Mouse (Mus musculus) neural tube, embryonic 11.5 days (tissue): ENCODE measurements around the gene Sytl1. TPM values are rescaled to one million over a fixed set of nuclear protein-coding genes. Genes with fewer than 3 reads are reported as not detected.

Source experiments
- ATAC-seq: fragments of 200-750 bp; cut with Nextera tagmentation; 2 replicates; pipeline ENCODE4 v1.8.0; 2017; ENCODE audit warnings: moderate number of reproducible peaks, mild to moderate bottlenecking, moderate TSS enrichment, moderate library complexity; ENCODE audit not compliant: insufficient read depth, low FRiP score, low TSS enrichment
- DNase-seq: peaks from one replicate; pipeline ENCODE4 v3.0.0-alpha.2; 2015; ENCODE audit warnings: low spot score
- H3K27ac ChIP-seq: fragments of 300-500 bp; sonication (generic); 2 replicates; pipeline ENCODE4 v1.5.1; 2014; ENCODE audit warnings: low read depth, mild to moderate bottlenecking, low read length
- H3K27me3 ChIP-seq: fragments of 300-500 bp; sonication (generic); 2 replicates; pipeline ENCODE4 v1.6.1; 2014; ENCODE audit warnings: mild to moderate bottlenecking, low read length, mixed read lengths; ENCODE audit not compliant: control insufficient read depth, insufficient read depth
- H3K36me3 ChIP-seq: fragments of 300-500 bp; sonication (generic); 2 replicates; pipeline ENCODE4 v1.6.1; 2014; ENCODE audit warnings: mild to moderate bottlenecking, low read length, moderate library complexity, mixed read lengths; ENCODE audit not compliant: control insufficient read depth, insufficient read depth
- H3K4me1 ChIP-seq: fragments of 300-500 bp; sonication (generic); 2 replicates; pipeline ENCODE4 v1.6.1; 2014; ENCODE audit warnings: low read length, mixed read lengths; ENCODE audit not compliant: control insufficient read depth, insufficient read depth
- H3K4me2 ChIP-seq: fragments of 300-500 bp; sonication (generic); 2 replicates; pipeline ENCODE4 v1.6.1; 2014; ENCODE audit warnings: low read depth, mild to moderate bottlenecking, moderate library complexity
- H3K4me3 ChIP-seq: fragments of 300-500 bp; sonication (generic); 2 replicates; pipeline ENCODE4 v1.5.1; 2014; ENCODE audit warnings: low read depth, low read length
- H3K9ac ChIP-seq: fragments of 300-500 bp; sonication (generic); 2 replicates; pipeline ENCODE4 v1.6.1; 2014; ENCODE audit warnings: mild to moderate bottlenecking, low read length
- H3K9me3 ChIP-seq: fragments of 300-500 bp; sonication (generic); 2 replicates; pipeline ENCODE4 v1.6.1; 2016; ENCODE audit warnings: low read length; ENCODE audit not compliant: control insufficient read depth
- WGBS: fragments of 180-500 bp; shearing (Covaris S2); extraction: QIAGEN DNeasy Blood & Tissue Kit; methylation state at CpG from one replicate; pipeline ENCODE4 v1.1.7; 2014; 5-methylcytosine and 5-hydroxymethylcytosine counted together
- polyA plus RNA-seq: library from polyadenylated mRNA; unstranded; fragments of >200 nt; fragmentation: Nextera tagmentation; extraction: Ambion mirVana; gene quantifications from 2 replicates; pipeline ENCODE4 v1.2.1, GENCODE M21; 2014

The Sytl1 gene
- polyA plus RNA-seq, 1 experiment from 2014 or later, result 1.2 TPM

- Histone ChIP-seq H3K4me2 (no peak overlapping the region), H3K9ac (no peak overlapping the region), H3K9me3 (no peaks in the 10 kb centered on the region), H3K4me3 (no peak overlapping the region), H3K36me3 (peaks cover 23% of the 10 kb centered on the region), H3K27ac (no peak overlapping the region), H3K27me3 (0 out of 2 replicates have a peak, but pooled peaks cover 5% of the 10 kb centered on the region), H3K4me1 (no peaks in the 10 kb centered on the region)
- DNase-seq (no peak), ATAC-seq (no peak)
- 46% methylated on average over 10 of the region's 10 CpGs for WGBS
Measured at GRCm38 (mm10) chr4:133261641-133262374, 1.1 kb downstream of the Sytl1 start.

- Histone ChIP-seq H3K27me3 (peaks cover 16% of the 10 kb centered on the region; the same call in 1 of the 2 replicates), H3K36me3 (no peaks in the 10 kb centered on the region), H3K4me2 (no peak overlapping the region), H3K4me3 (no peak overlapping the region), H3K27ac (no peak overlapping the region), H3K9me3 (no peaks in the 10 kb centered on the region), H3K9ac (no peak overlapping the region), H3K4me1 (no peaks in the 10 kb centered on the region)
- ATAC-seq (no peak), DNase-seq (no peak)
- WGBS, result 80% methylated on average over 12 of the region's 12 CpGs
Measured at GRCm38 (mm10) chr4:133257798-133258408, 5.0 kb downstream of the Sytl1 start.

GRCm38 (mm10) chr4:133257230-133257629 lies 5.7 kb downstream of the Sytl1 start:
- H3K4me3 ChIP-seq, result no peak overlapping the region
- H3K27ac ChIP-seq, result no peak overlapping the region
- no peak for ATAC-seq
- no peak for DNase-seq
- H3K4me2 ChIP-seq, result no peak overlapping the region
- H3K9ac ChIP-seq, result no peak overlapping the region
- H3K9me3 ChIP-seq, result no peaks in the 10 kb centered on the region
- H3K4me1 ChIP-seq, result no peaks in the 10 kb centered on the region
- WGBS, result 45% methylated on average over 11 of the region's 12 CpGs
- no peaks in the 10 kb centered on the region for H3K36me3 ChIP-seq
- H3K27me3 ChIP-seq, result peaks cover 16% of the 10 kb centered on the region; the same call in 1 of the 2 replicates

- H3K4me2 ChIP-seq, result no peak overlapping the region
Measured at GRCm38 (mm10) chr4:133256820-133257219, 6.1 kb downstream of the Sytl1 start.

GRCm38 (mm10) chr4:133255392-133255791 lies 7.5 kb downstream of the Sytl1 start:
- DNase-seq (no peak), ATAC-seq (no peak)
- Histone ChIP-seq H3K4me3 (no peak overlapping the region), H3K4me2 (no peak overlapping the region), H3K27me3 (peaks cover 27% of the 10 kb centered on the region), H3K27ac (no peak overlapping the region), H3K9me3 (no peaks in the 10 kb centered on the region), H3K9ac (no peak overlapping the region), H3K36me3 (no peaks in the 10 kb centered on the region), H3K4me1 (no peaks in the 10 kb centered on the region)
- WGBS, result 63% methylated on average over 6 of the region's 6 CpGs

More at GRCm38 (mm10) chr4:133256820-133257219, 6.1 kb downstream of the Sytl1 start:
- Histone ChIP-seq H3K27me3 (peaks cover 19% of the 10 kb centered on the region), H3K4me3 (no peak overlapping the region), H3K9me3 (no peaks in the 10 kb centered on the region), H3K27ac (no peak overlapping the region), H3K9ac (no peak overlapping the region), H3K4me1 (no peaks in the 10 kb centered on the region), H3K36me3 (no peaks in the 10 kb centered on the region)
- WGBS, result 19% methylated on average over 24 of the region's 24 CpGs
- no peak for ATAC-seq
- DNase-seq, result no peak

- Histone ChIP-seq H3K27me3 (peaks cover 30% of the 10 kb centered on the region), H3K36me3 (no peaks in the 10 kb centered on the region), H3K4me3 (no peak overlapping the region), H3K4me1 (no peaks in the 10 kb centered on the region), H3K9ac (no peak overlapping the region), H3K27ac (no peak overlapping the region), H3K9me3 (no peaks in the 10 kb centered on the region), H3K4me2 (no peak overlapping the region)
- 43% methylated on average over 12 of the region's 12 CpGs for WGBS
- ATAC-seq (no peak), DNase-seq (no peak)
Measured at GRCm38 (mm10) chr4:133253412-133253811, 9.5 kb downstream of the Sytl1 start.

GRCm38 (mm10) chr4:133252089-133252488 lies 10.8 kb downstream of the Sytl1 start:
- ATAC-seq, result no peak
- no peak for DNase-seq
- H3K9ac ChIP-seq, result no peak overlapping the region
- H3K9me3 ChIP-seq, result no peaks in the 10 kb centered on the region
- 47% methylated on average over 4 of the region's 4 CpGs for WGBS
- H3K4me1 ChIP-seq, result no peaks in the 10 kb centered on the region
- H3K4me2 ChIP-seq, result no peak overlapping the region
- no peak overlapping the region for H3K27ac ChIP-seq
- peaks cover 32% of the 10 kb centered on the region for H3K27me3 ChIP-seq
- H3K4me3 ChIP-seq, result no peak overlapping the region
- H3K36me3 ChIP-seq, result no peaks in the 10 kb centered on the region

GRCm38 (mm10) chr4:133251214-133251613 lies 11.7 kb downstream of the Sytl1 start:
- H3K4me2 ChIP-seq, result peak overlapping the region; percentile 44
- no peak for ATAC-seq

GRCm38 (mm10) chr4:133250609-133251008 lies 12.3 kb downstream of the Sytl1 start:
- peaks cover 28% of the 10 kb centered on the region for H3K27me3 ChIP-seq
- 2% methylated on average over 22 of the region's 22 CpGs for WGBS

More at GRCm38 (mm10) chr4:133251214-133251613, 11.7 kb downstream of the Sytl1 start:
- H3K27ac ChIP-seq, result no peak overlapping the region
- H3K9ac ChIP-seq, result no peak overlapping the region; the same call in 1 of the 2 replicates
- peak; percentile 44 for DNase-seq
- H3K27me3 ChIP-seq, result peaks cover 33% of the 10 kb centered on the region
- WGBS, result under 1% methylated on average over 31 of the region's 31 CpGs
- H3K9me3 ChIP-seq, result no peaks in the 10 kb centered on the region
- peak overlapping the region; percentile 12 for H3K4me3 ChIP-seq
- no peaks in the 10 kb centered on the region for H3K36me3 ChIP-seq
- H3K4me1 ChIP-seq, result no peaks in the 10 kb centered on the region

More at GRCm38 (mm10) chr4:133250609-133251008, 12.3 kb downstream of the Sytl1 start:
- peak overlapping the region; percentile 5; the same call in 1 of the 2 replicates for H3K9ac ChIP-seq
- no peaks in the 10 kb centered on the region for H3K4me1 ChIP-seq
- peak; percentile 78 for DNase-seq
- H3K4me2 ChIP-seq, result peak overlapping the region; percentile 44
- H3K27ac ChIP-seq, result no peak overlapping the region
- H3K9me3 ChIP-seq, result no peaks in the 10 kb centered on the region
- peak overlapping the region; percentile 12 for H3K4me3 ChIP-seq
- H3K36me3 ChIP-seq, result no peaks in the 10 kb centered on the region
- no peak for ATAC-seq
